Mouse (Mus musculus): ENCODE measurements around the gene Zfp105. TPM values are rescaled to one million over a fixed set of nuclear protein-coding genes. Genes with fewer than 3 reads are reported as not detected.

The Zfp105 gene
- 1 to 10 TPM; 6.7 to 6.9 TPM for total RNA-seq (2021)

GRCm38 (mm10) chr9:122922936-122923381, at the start of gene Zfp105:
Gene Zfp105 (plus strand): TSS chr9:122923072.
- peak; percentile 53 to 58 for DNase-seq (ENCODE audit: extremely low spot score in 1 of 2, low spot score in 1 of 2)

DNA sequence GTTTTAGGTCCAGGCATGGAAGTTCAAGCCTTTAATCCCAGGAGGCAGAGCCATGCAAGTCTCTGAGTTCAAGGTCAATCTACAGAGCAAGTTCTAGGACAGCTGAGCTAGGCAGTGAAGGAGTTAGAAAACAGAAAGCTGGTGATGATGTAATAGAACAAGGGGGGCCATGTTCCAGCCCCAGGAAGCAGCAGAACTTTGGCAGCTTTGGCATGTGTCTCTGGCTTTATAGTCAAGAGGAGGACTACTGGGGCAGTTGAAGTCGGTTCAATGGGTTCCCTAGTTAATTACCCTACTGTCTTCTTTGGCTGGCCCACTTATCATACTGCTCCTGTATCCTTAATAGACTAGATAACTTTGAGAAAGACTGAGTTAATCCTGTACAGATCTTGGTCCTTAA, 48.2 kb upstream of the Zfp105 start:
- no peak for DNase-seq (ENCODE audit: extremely low spot score in 1 of 2, low spot score in 1 of 2)

GRCm38 (mm10) chr9:122875145-122875544, 47.7 kb upstream of the Zfp105 start:
- no peak for DNase-seq (ENCODE audit: extremely low spot score in 1 of 2, low spot score in 1 of 2)

- DNase-seq (ENCODE audit: extremely low spot score in 1 of 2, low spot score in 1 of 2) = no peak
Measured at GRCm38 (mm10) chr9:122885385-122885784, 37.5 kb upstream of the Zfp105 start, which contains the start of gene Zkscan7. Gene Zkscan7 (plus strand): TSS chr9:122885685.

- DNase-seq (ENCODE audit: extremely low spot score in 1 of 2, low spot score in 1 of 2) = peak; percentile 43 to 49
Measured at GRCm38 (mm10) chr9:122886372-122887179, 36.3 kb upstream of the Zfp105 start.

GRCm38 (mm10) chr9:122901047-122901446, 21.8 kb upstream of the Zfp105 start:
- no peak for DNase-seq (ENCODE audit: extremely low spot score in 1 of 2, low spot score in 1 of 2)

DNA sequence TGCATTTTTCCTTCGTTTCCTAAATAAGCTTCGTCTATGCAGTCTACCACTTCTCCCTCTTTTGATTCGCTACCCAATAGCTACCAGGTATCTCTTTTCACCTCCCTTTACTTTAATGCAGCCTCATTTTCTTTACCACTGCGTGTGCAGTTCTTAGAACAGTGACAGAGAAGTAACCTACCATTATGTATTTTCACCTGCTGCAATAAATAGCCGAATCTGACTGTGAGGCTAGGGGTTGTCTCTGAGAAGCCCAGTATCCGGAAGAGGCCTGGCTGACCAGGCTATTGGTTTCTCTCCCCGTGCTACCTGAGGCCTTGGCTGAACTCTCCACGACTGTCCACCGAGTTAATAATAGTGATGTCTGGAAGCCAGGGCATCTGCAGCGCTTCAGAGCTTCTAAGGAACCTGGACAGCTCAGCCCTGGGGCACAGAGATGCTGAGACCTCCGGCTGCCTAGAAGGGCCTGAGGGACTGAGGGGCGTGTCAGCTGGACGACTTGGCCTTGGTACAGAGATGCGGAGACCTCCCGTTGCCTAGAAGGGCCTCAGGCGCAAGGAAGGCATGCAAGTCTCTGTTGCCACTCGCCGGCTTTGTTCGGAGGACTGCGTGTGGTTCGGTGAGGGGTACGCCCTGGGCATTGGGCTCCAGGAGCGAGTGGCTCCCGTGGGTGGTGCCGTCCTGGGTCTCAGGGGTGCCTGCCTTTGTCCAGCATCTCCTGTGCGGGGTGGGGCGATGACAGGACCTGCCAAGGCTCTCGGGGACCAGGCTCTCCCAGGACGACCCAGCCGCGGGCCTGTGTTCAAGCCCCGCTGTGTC, 19.9 kb upstream of the Zfp105 start:
- peak; percentile 10 to 29 for DNase-seq (ENCODE audit: extremely low spot score in 1 of 2, low spot score in 1 of 2)

DNA sequence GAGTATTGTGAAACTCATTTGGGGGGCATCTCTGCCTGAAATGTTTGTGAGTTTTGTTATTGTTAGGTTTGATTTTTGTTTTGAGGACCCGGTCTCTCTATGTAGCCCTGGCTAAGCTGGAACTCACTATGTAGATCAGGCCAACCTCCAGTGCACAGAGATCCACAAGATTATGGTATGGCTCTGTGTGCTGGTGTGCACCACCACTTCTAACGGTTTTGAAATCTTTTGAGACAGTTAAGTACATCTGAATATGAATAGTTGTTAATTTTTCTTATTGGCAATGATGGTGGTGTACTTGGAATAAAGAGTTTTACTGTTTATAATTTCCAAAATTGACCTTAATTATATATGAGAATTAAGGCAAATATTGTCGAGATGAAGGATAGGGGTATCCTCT, 436 bp upstream of the Zfp105 start:
- no peak for DNase-seq (ENCODE audit: extremely low spot score in 1 of 2, low spot score in 1 of 2)

- no peak for DNase-seq (ENCODE audit: extremely low spot score in 1 of 2, low spot score in 1 of 2)
Measured at GRCm38 (mm10) chr9:122928915-122929314, 6.0 kb downstream of the Zfp105 start.

- peak; percentile 95 to 98 for DNase-seq (ENCODE audit: extremely low spot score in 1 of 2, low spot score in 1 of 2)
Measured at GRCm38 (mm10) chr9:122950643-122951475, 28.0 kb downstream of the Zfp105 start, which contains the start of the genes 1110059G10Rik and Kif15. Gene 1110059G10Rik (minus strand): TSS chr9:122951000. Gene Kif15 (plus strand): TSS chr9:122951046.

Other genes with a start within 250 kb of the Zfp105 start
- gene Topaz1, start 175.7 kb upstream of the Zfp105 start, total RNA-seq (2021) = not detected
- 10 to 100 TPM; 18.3 to 19.2 TPM for gene Tcaim, start 117.5 kb upstream of the Zfp105 start, total RNA-seq (2021)
- not detected for gene Gm35549, start 79.0 kb upstream of the Zfp105 start, total RNA-seq (2021)
- 100 to 1,000 TPM; 137 to 183 TPM for gene Zfp445, start 57.1 kb upstream of the Zfp105 start, total RNA-seq (2021)
- 1 to 10 TPM; 4.1 to 5.9 TPM for gene Zkscan7, start 37.4 kb upstream of the Zfp105 start, total RNA-seq (2021)
- 10 to 100 TPM; 24.8 to 26.8 TPM for gene 1110059G10Rik, start 27.9 kb downstream of the Zfp105 start, total RNA-seq (2021)
- gene Kif15, start 28.0 kb downstream of the Zfp105 start, total RNA-seq (2021) = 1 to 10 TPM; 1.1 to 1.7 TPM
- 10 to 100 TPM; 26.3 to 28.9 TPM for gene Tmem42, start 98.3 kb downstream of the Zfp105 start, total RNA-seq (2021)
- gene Tgm4, start 111.7 kb downstream of the Zfp105 start, total RNA-seq (2021) = 1 to 10 TPM; 1.7 to 2.0 TPM
- 10 to 100 TPM; 61.9 to 64.1 TPM for gene Zdhhc3, start 190.1 kb downstream of the Zfp105 start, total RNA-seq (2021)
- 10 to 100 TPM; 40.0 to 42.9 TPM for gene Exosc7, start 190.1 kb downstream of the Zfp105 start, total RNA-seq (2021)
- gene Clec3b, start 227.9 kb downstream of the Zfp105 start, total RNA-seq (2021) = 1 to 10 TPM; 3.1 to 3.9 TPM